In genomic region chr5:99931910-99932309, GRCm38 (mm10) we compare ENCODE assay signal across 20 mouse cellular contexts. TPM values are rescaled to one million over a fixed set of nuclear protein-coding genes. Genes with fewer than 3 reads are reported as not detected.
DNase-seq lines count a peak whose midpoint lies in the region; ATAC-seq lines count a peak whose summit lies in the region.
"Had no signal": no experiment of that assay in that cellular context is flagged by ENCODE, and none has a peak within 500 bp of the region (broad histone marks: within the 10 kb centered on the region; RNA-seq: fewer than 3 reads in every experiment).

No protein-coding gene starts in this region.

- H3K9ac ChIP-seq in heart, embryonic 11.5 days (ENCODE audit: low read depth, low read length): no peak overlapping the region
- H3K9ac ChIP-seq in heart, embryonic 12.5 days: no peak overlapping the region

- H3K4me1 ChIP-seq in heart, embryonic 11.5 days (ENCODE audit: control insufficient read depth, insufficient read depth, low read length): no peaks in the 10 kb centered on the region
- no peaks in the 10 kb centered on the region for H3K4me1 ChIP-seq in heart, embryonic 10.5 days
- no peaks in the 10 kb centered on the region for H3K4me1 ChIP-seq in heart, embryonic 12.5 days (replicated peaks)

- no peaks in the 10 kb centered on the region for H3K9me3 ChIP-seq in heart, embryonic 11.5 days (replicated peaks; ENCODE audit: control insufficient read depth, low read length)
- H3K9me3 ChIP-seq in heart, embryonic 10.5 days: no peaks in the 10 kb centered on the region
- no peaks in the 10 kb centered on the region; the same call in 1 of the 2 replicates for H3K9me3 ChIP-seq in heart, embryonic 12.5 days (replicated peaks)
- H3K9me3 ChIP-seq: G1E had no signal

- peak; percentile 82 for DNase-seq in heart, adult 11 months
- peak; percentile 67 for DNase-seq in heart, embryonic 10.5 days (ENCODE audit: low spot score)
- DNase-seq: adrenal gland, adult 2 months; adrenal gland, adult 8-10 months; adrenal gland, postnatal 10 days; adrenal gland, postnatal 14 days; adrenal gland, postnatal 25 days; adrenal gland, postnatal 36 days; B cell, adult 2 months; cerebellum, adult 11 months; cerebellum, adult 11-12 months; cerebellum, adult 18-20 months had no signal

- no peaks in the 10 kb centered on the region for H3K36me3 ChIP-seq in heart, embryonic 11.5 days (ENCODE audit: control insufficient read depth, insufficient read depth, low read length)
- no peaks in the 10 kb centered on the region for H3K36me3 ChIP-seq in heart, embryonic 10.5 days
- no peaks in the 10 kb centered on the region for H3K36me3 ChIP-seq in heart, embryonic 12.5 days
- H3K36me3 ChIP-seq: G1E had no signal

- H3K27me3 ChIP-seq in heart, embryonic 11.5 days (ENCODE audit: control insufficient read depth, insufficient read depth, low read length): no peaks in the 10 kb centered on the region
- no peaks in the 10 kb centered on the region for H3K27me3 ChIP-seq in heart, embryonic 10.5 days (ENCODE audit: insufficient read depth, poor library complexity, severe bottlenecking)
- no peaks in the 10 kb centered on the region for H3K27me3 ChIP-seq in heart, embryonic 12.5 days (replicated peaks)
- H3K27me3 ChIP-seq: CH12.LX had no signal

- ATAC-seq in heart, embryonic 11.5 days (replicated peaks; ENCODE audit: insufficient number of reproducible peaks, low FRiP score, low TSS enrichment): no peak
- no peak for ATAC-seq in heart, embryonic 12.5 days (ENCODE audit: insufficient number of reproducible peaks, low FRiP score)
- ATAC-seq: activated CD4-positive, CD25-positive, alpha-beta regulatory T cell, adult 4 months; CD4-positive, CD25-positive, alpha-beta regulatory T cell, adult 4 months; Patski had no signal

- WGBS in heart, embryonic 11.5 days (ENCODE audit: insufficient replicate concordance): 83% methylated on average over 6 of the region's 6 CpGs
- 78% methylated on average over 6 of the region's 6 CpGs for WGBS in heart, embryonic 10.5 days
- WGBS in heart, embryonic 12.5 days: 83% methylated on average over 6 of the region's 6 CpGs

- H3K27ac ChIP-seq in heart, embryonic 11.5 days (ENCODE audit: low read depth, low read length): no peak overlapping the region
- no peak overlapping the region for H3K27ac ChIP-seq in heart, embryonic 10.5 days
- H3K27ac ChIP-seq in heart, embryonic 12.5 days (ENCODE audit: poor library complexity, severe bottlenecking): no peak overlapping the region

- H3K4me3 ChIP-seq in heart, embryonic 11.5 days (ENCODE audit: low read depth, low read length): no peak overlapping the region
- H3K4me3 ChIP-seq in heart, embryonic 10.5 days: no peak overlapping the region
- no peak overlapping the region for H3K4me3 ChIP-seq in heart, embryonic 12.5 days

- no peak overlapping the region for H3K4me2 ChIP-seq in heart, embryonic 11.5 days
- H3K4me2 ChIP-seq in heart, embryonic 12.5 days: no peak overlapping the region

RNA-seq across cellular contexts. Expression of gene Vamp9, which starts 25.9 kb away (rescaled TPM):
- 0.64 and 0.72 TPM in 2 replicates for polyA plus RNA-seq in heart, embryonic 11.5 days (2014; fragmentation: Nextera tagmentation; extraction: Ambion mirVana)
- polyA plus RNA-seq in heart, embryonic 10.5 days (2016; fragmentation: Nextera tagmentation; extraction: Ambion mirVana): 0.35 and 0.42 TPM in 2 replicates
- polyA plus RNA-seq in heart, embryonic 12.5 days (2016; fragmentation: Nextera tagmentation; extraction: Ambion mirVana): 0.60 TPM in 1 of 2 replicates, not detected in the other
- polyA plus RNA-seq: activated CD4-positive, CD25-positive, alpha-beta regulatory T cell, adult 4 months; C2C12; G1E; Patski had no signal

RNA-seq across cellular contexts. Expression of gene Hnrnpd, which starts 46.8 kb away (rescaled TPM):
- 113 and 120 TPM in 2 replicates for polyA plus RNA-seq in heart, embryonic 11.5 days (2014; fragmentation: Nextera tagmentation; extraction: Ambion mirVana)
- polyA plus RNA-seq in heart, embryonic 10.5 days (2016; fragmentation: Nextera tagmentation; extraction: Ambion mirVana): 139 and 334 TPM in 2 replicates
- polyA plus RNA-seq in heart, embryonic 12.5 days (2016; fragmentation: Nextera tagmentation; extraction: Ambion mirVana): 213 and 235 TPM in 2 replicates

RNA-seq across cellular contexts. Expression of gene 4930524J08Rik, which starts 47.0 kb away (rescaled TPM):
- polyA plus RNA-seq in heart, embryonic 11.5 days (2014; fragmentation: Nextera tagmentation; extraction: Ambion mirVana): 1.5 and 1.7 TPM in 2 replicates
- polyA plus RNA-seq in heart, embryonic 10.5 days (2016; fragmentation: Nextera tagmentation; extraction: Ambion mirVana): 1.1 and 1.3 TPM in 2 replicates
- 1.4 and 1.6 TPM in 2 replicates for polyA plus RNA-seq in heart, embryonic 12.5 days (2016; fragmentation: Nextera tagmentation; extraction: Ambion mirVana)
- polyA plus RNA-seq: activated CD4-positive, CD25-positive, alpha-beta regulatory T cell, adult 4 months; CD4-positive, CD25-positive, alpha-beta regulatory T cell, adult 4 months had no signal
